Mouse (Mus musculus) spleen, adult 2 months (tissue): ENCODE measurements around the gene Pbx4.

ENCODE experiments used
- CTCF ChIP-seq: fragments of 200-500 bp; IDR thresholded peaks from 2 replicates; pipeline ENCODE4 v1.5.1; 2011; ENCODE audit warnings: mild to moderate bottlenecking, inconsistent platforms; ENCODE audit not compliant: insufficient read depth, insufficient read length, insufficient replicate concordance; ENCODE audit errors: extremely low read depth
- POLR2A ChIP-seq: fragments of 200-500 bp; IDR thresholded peaks from 2 replicates; pipeline ENCODE4 v1.6.1; 2011; ENCODE audit warnings: low read depth, low read length, inconsistent platforms

DNA sequence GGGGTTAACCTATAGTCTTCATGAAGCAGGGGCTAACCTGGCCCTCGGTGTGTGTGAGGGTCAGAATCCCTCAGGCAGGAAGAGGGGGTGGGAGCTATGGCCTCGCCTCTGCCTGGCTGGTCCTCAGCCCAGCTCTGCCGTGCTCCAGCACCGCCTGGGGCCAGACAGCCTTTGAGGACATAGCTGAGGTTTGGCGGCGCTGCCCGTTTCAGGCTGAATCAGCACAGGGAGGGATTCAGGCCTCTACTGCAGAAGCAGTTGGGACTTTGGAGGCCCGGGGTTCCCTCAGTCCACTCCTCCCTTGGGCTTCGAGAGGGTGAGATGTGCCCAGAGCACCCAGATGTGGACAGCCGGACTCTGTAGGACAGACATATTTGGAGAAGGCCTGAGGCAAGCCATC, 43.8 kb downstream of the Pbx4 start:
- no peak for TF ChIP-seq CTCF
- TF ChIP-seq POLR2A = no peak
